In genomic region chrX:7638401-7639091, GRCm38 (mm10) we compare ENCODE assay signal across 8 mouse cellular contexts. TPM values are rescaled to one million over a fixed set of nuclear protein-coding genes. Genes with fewer than 3 reads are reported as not detected.
DNase-seq lines count a peak whose midpoint lies in the region; ATAC-seq lines count a peak whose summit lies in the region.

Syp (plus strand) TSS chrX:7638471.

- 18% methylated on average over 41 of the region's 42 CpGs for WGBS in forebrain, embryonic 10.5 days
- 10% methylated on average over 38 of the region's 42 CpGs for WGBS in heart, embryonic 15.5 days
- WGBS in liver, embryonic 13.5 days (ENCODE audit: insufficient replicate concordance), result 19% methylated on average over 41 of the region's 42 CpGs

- peak within 1 kb of the TSS; percentile 53 for H3K4me2 ChIP-seq in heart, embryonic 15.5 days
- H3K4me2 ChIP-seq in liver, embryonic 13.5 days, result peak within 1 kb of the TSS; percentile 60

- H3K4me1 ChIP-seq in forebrain, embryonic 10.5 days, result peaks cover 18% of the 10 kb centered on the region
- no peaks in the 10 kb centered on the region for H3K4me1 ChIP-seq in heart, embryonic 15.5 days (replicated peaks)
- H3K4me1 ChIP-seq in liver, embryonic 13.5 days (replicated peaks), result peaks cover 19% of the 10 kb centered on the region

- no peaks in the 10 kb centered on the region for H3K9me3 ChIP-seq in forebrain, embryonic 10.5 days
- H3K9me3 ChIP-seq in heart, embryonic 15.5 days (replicated peaks), result no peaks in the 10 kb centered on the region
- H3K9me3 ChIP-seq in liver, embryonic 13.5 days (replicated peaks), result no peaks in the 10 kb centered on the region

- DNase-seq in CD8-positive naive resting alpha-beta T cell, adult 2 months (ENCODE audit: low read depth in 2 of 2, low spot score in 2 of 2), result peak; percentile 52 to 61
- peak; percentile 56 for DNase-seq in c-Kit-negative CD71-positive TER-119-positive erythroid progenitor cells, embryonic 14.5 days (ENCODE audit: low read depth, low spot score)
- peak; percentile 82 for DNase-seq in forebrain, embryonic 10.5 days (ENCODE audit: extremely low spot score, low spot score)
- DNase-seq in kidney, postnatal 25 days, result peak; percentile 79 to 82
- peak; percentile 80 for DNase-seq in liver, embryonic 13.5 days
- peak; percentile 77 for DNase-seq in naive thymus-derived CD4-positive, alpha-beta T cell, adult 2 months (ENCODE audit: low read depth)
- peak; percentile 86 to 93 for DNase-seq in spleen, postnatal 4 days (ENCODE audit: low spot score in 2 of 2)

- H3K27me3 ChIP-seq in forebrain, embryonic 10.5 days (ENCODE audit: poor library complexity, severe bottlenecking), result peaks cover 21% of the 10 kb centered on the region; the same call in 1 of the 2 replicates
- H3K27me3 ChIP-seq in heart, embryonic 15.5 days, result peaks cover 6% of the 10 kb centered on the region; the same call in 1 of the 2 replicates
- peaks cover 20% of the 10 kb centered on the region for H3K27me3 ChIP-seq in liver, embryonic 13.5 days

- H3K36me3 ChIP-seq in forebrain, embryonic 10.5 days (replicated peaks), result no peaks in the 10 kb centered on the region
- no peaks in the 10 kb centered on the region for H3K36me3 ChIP-seq in heart, embryonic 15.5 days
- H3K36me3 ChIP-seq in liver, embryonic 13.5 days, result no peaks in the 10 kb centered on the region

- H3K4me3 ChIP-seq in forebrain, embryonic 10.5 days, result peak within 1 kb of the TSS; percentile 58
- H3K4me3 ChIP-seq in heart, embryonic 15.5 days, result peak within 1 kb of the TSS; percentile 33
- peak within 1 kb of the TSS; percentile 37 for H3K4me3 ChIP-seq in liver, embryonic 13.5 days (replicated peaks)

- peak; percentile 64; the same call in 1 of the 2 replicates for ATAC-seq in heart, embryonic 15.5 days (replicated peaks; ENCODE audit: insufficient number of reproducible peaks, insufficient read depth, low FRiP score, low read depth)
- ATAC-seq in liver, embryonic 13.5 days (ENCODE audit: low read depth), result peak; percentile 89

- no peak within 1 kb of the TSS for H3K9ac ChIP-seq in heart, embryonic 15.5 days
- H3K9ac ChIP-seq in liver, embryonic 13.5 days, result peak within 1 kb of the TSS; percentile 37; the same call in 1 of the 2 replicates

- H3K27ac ChIP-seq in forebrain, embryonic 10.5 days, result peak within 1 kb of the TSS; percentile 76
- H3K27ac ChIP-seq in heart, embryonic 15.5 days, result no peak within 1 kb of the TSS
- no peak within 1 kb of the TSS for H3K27ac ChIP-seq in liver, embryonic 13.5 days

RNA-seq across cellular contexts. Expression of gene Syp, which starts in this region (rescaled TPM):
- polyA plus RNA-seq in forebrain, embryonic 10.5 days (2016; fragmentation: Nextera tagmentation; extraction: Ambion mirVana), result 9.2 and 11.6 TPM in 2 replicates
- polyA plus RNA-seq in heart, embryonic 15.5 days (2015; fragmentation: Nextera tagmentation; extraction: Ambion mirVana), result 0.64 and 2.8 TPM in 2 replicates
- 0.34 and 0.55 TPM in 2 replicates for polyA plus RNA-seq in liver, embryonic 13.5 days (2015; fragmentation: Nextera tagmentation; extraction: Ambion mirVana)

Comparison
In these comparisons a context has a peak if more than half of its experiments do, and no peak if none do; other contexts are left out.
1. Peak in DNase-seq, ATAC-seq, H3K4me3 ChIP-seq, H3K9ac ChIP-seq and H3K4me2 ChIP-seq in liver, embryonic 13.5 days; RNA of the gene not detected or under 1 TPM.